Mouse (Mus musculus) lung, adult 2 months (tissue): ENCODE data around the gene Sgms2. TPM values are rescaled to one million over a fixed set of nuclear protein-coding genes. Genes with fewer than 3 reads are reported as not detected.

Source experiments
- DNase-seq: peaks from one replicate; pipeline ENCODE4 v3.0.0; 2022
- H3K4me1 ChIP-seq: fragments of 200-500 bp; 2 replicates; pipeline ENCODE4 v1.6.1; 2011; ENCODE audit warnings: low read length; ENCODE audit not compliant: control insufficient read depth, insufficient read depth
- H3K4me3 ChIP-seq: fragments of 200-500 bp; replicated peaks from 2 replicates; pipeline ENCODE3; 2011; ENCODE audit warnings: low read depth, mild to moderate bottlenecking, control low read depth, low read length; ENCODE audit errors: extremely low read depth
- CTCF ChIP-seq: fragments of 200-500 bp; IDR thresholded peaks from 2 replicates; pipeline ENCODE4 v1.5.1; 2011; ENCODE audit warnings: mild to moderate bottlenecking, low read length, control low read depth; ENCODE audit not compliant: insufficient read depth
- POLR2A ChIP-seq: fragments of 200-500 bp; IDR thresholded peaks from 2 replicates; pipeline ENCODE4 v1.6.1; 2011; ENCODE audit warnings: low read depth, mild to moderate bottlenecking, control low read depth, low read length, borderline replicate concordance; ENCODE audit errors: extremely low read depth
- WGBS: fragments of 180-500 bp; shearing (Covaris S2); methylation state at CpG from one replicate; pipeline ENCODE4 v1.1.7; 2018; 5-methylcytosine and 5-hydroxymethylcytosine counted together
- polyA plus RNA-seq: library from polyadenylated mRNA; depleted of rRNA; stranded (reverse); fragments of >200 nt; gene quantifications from 2 replicates; pipeline ENCODE4 v1.2.3, GENCODE M21; 2012

The Sgms2 gene
- polyA plus RNA-seq, 1 experiment, result 2.6 TPM

GRCm38 (mm10) chr3:131508024-131508423 is 16.8 kb upstream of the Sgms2 start:
- H3K4me1 ChIP-seq, result no peaks in the 10 kb centered on the region
- H3K4me3 ChIP-seq, result no peak overlapping the region
- TF ChIP-seq CTCF (no peak), POLR2A (no peak)
- no peak for DNase-seq
- WGBS, result 36% methylated on average over 2 of the region's 2 CpGs

- TF ChIP-seq POLR2A (no peak), CTCF (no peak)
- WGBS, result 59% methylated on average over 14 of the region's 14 CpGs
- Histone ChIP-seq H3K4me1 (no peaks in the 10 kb centered on the region), H3K4me3 (no peak overlapping the region)
- no peak for DNase-seq
These were observed 13.5 kb upstream of the Sgms2 start for GRCm38 (mm10) chr3:131504595-131505223.

GRCm38 (mm10) chr3:131501677-131502370 is 10.6 kb upstream of the Sgms2 start:
- 86% methylated on average over 10 of the region's 10 CpGs for WGBS
- H3K4me3 ChIP-seq, result no peak overlapping the region
- no peak for DNase-seq
- H3K4me1 ChIP-seq, result no peaks in the 10 kb centered on the region
- TF ChIP-seq CTCF (no peak), POLR2A (no peak)

GRCm38 (mm10) chr3:131499651-131500050 is 8.4 kb upstream of the Sgms2 start:
- TF ChIP-seq POLR2A, result no peak
- no peak for TF ChIP-seq CTCF
- WGBS, result 81% methylated on average over 6 of the region's 6 CpGs
- DNase-seq, result no peak

GRCm38 (mm10) chr3:131496506-131497122 is 5.4 kb upstream of the Sgms2 start:
- H3K4me1 ChIP-seq, result no peaks in the 10 kb centered on the region
- no peak for TF ChIP-seq POLR2A
- TF ChIP-seq CTCF, result no peak
- DNase-seq, result no peak
- no peak overlapping the region for H3K4me3 ChIP-seq
- WGBS, result 80% methylated on average over 10 of the region's 10 CpGs

More at GRCm38 (mm10) chr3:131499651-131500050, 8.4 kb upstream of the Sgms2 start:
- Histone ChIP-seq H3K4me3 (no peak overlapping the region), H3K4me1 (no peaks in the 10 kb centered on the region)

GRCm38 (mm10) chr3:131495076-131495475 is 3.9 kb upstream of the Sgms2 start:
- Histone ChIP-seq H3K4me3 (no peak overlapping the region), H3K4me1 (no peaks in the 10 kb centered on the region)
- 64% methylated on average over 1 of the region's 1 CpGs for WGBS
- DNase-seq, result no peak
- no peak for TF ChIP-seq CTCF
- no peak for TF ChIP-seq POLR2A

GRCm38 (mm10) chr3:131493194-131493593 is 2.0 kb upstream of the Sgms2 start:
- H3K4me1 ChIP-seq, result peaks cover 3% of the 10 kb centered on the region; the same call in 1 of the 2 replicates
- no peak for DNase-seq
- TF ChIP-seq POLR2A (no peak), CTCF (no peak)
- WGBS, result 51% methylated on average over 6 of the region's 6 CpGs
- no peak overlapping the region for H3K4me3 ChIP-seq

- TF ChIP-seq POLR2A, result no peak
- TF ChIP-seq CTCF, result no peak
These were observed 769 bp upstream of the Sgms2 start for GRCm38 (mm10) chr3:131491980-131492379.

GRCm38 (mm10) chr3:131490143-131490908 is 885 bp downstream of the Sgms2 start:
- H3K4me3 ChIP-seq, result peak overlapping the region; percentile 74
- under 1% methylated on average over 78 of the region's 78 CpGs for WGBS
- TF ChIP-seq POLR2A (no peak), CTCF (no peak)
- peaks cover 3% of the 10 kb centered on the region; the same call in 1 of the 2 replicates for H3K4me1 ChIP-seq
- peak; percentile 79 for DNase-seq

More at GRCm38 (mm10) chr3:131491980-131492379, 769 bp upstream of the Sgms2 start:
- peaks cover 3% of the 10 kb centered on the region; the same call in 1 of the 2 replicates for H3K4me1 ChIP-seq
- no peak for DNase-seq
- WGBS, result 90% methylated on average over 7 of the region's 7 CpGs
- H3K4me3 ChIP-seq, result no peak overlapping the region
